Mouse (Mus musculus) heart, adult 18-20 months (tissue): ENCODE data around the gene Chdh. TPM values are rescaled to one million over a fixed set of nuclear protein-coding genes. Genes with fewer than 3 reads are reported as not detected.

ENCODE experiments used
- DNase-seq, 2 experiments: peaks; one replicate each; pipeline ENCODE4 v3.0.0; 2021 to 2022; ENCODE audit warnings: mixed read lengths in 1 of 2
- total RNA-seq, 2 experiments: library from RNA; stranded (reverse); gene quantifications; 2 replicates each; pipeline ENCODE4 v1.2.3; 2021

Chdh gene
- total RNA-seq, 2 experiments from 2014 or later, result 0.57 to 1.6 TPM

DNA sequence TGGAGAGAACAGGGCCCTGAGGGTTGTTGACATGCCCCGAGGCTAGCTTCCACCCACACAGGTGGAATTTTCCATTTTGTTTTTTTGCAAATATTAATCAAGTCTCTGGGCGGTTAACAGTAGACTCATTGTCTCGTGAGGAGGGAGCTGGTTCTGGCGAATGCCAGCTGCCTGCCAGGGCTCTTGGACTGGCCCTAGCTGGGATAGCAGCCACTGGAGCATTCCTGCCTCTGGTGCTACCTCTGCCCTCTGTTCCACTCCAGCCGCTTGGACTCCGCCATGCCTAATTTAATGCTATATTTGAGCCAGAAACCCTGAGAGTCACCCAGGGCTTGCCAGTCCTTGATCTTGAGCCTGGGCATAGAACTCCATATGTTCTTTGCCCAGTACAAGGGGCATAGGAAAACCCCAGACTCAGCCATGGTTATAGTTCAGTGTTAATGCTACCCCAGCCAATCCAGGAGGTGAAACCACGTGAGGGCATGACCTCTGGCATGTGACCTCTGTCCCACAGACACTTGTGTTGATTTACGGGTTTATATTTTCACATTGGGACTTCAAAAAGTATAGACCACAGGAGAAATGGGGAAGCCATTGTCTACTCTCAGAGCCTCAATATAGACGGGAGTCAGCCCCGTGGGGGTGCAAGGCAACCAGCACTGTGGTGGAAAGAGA, 3.2 kb downstream of the Chdh start:
- DNase-seq, result peak in 1 of 2 experiments; percentile 50

DNA sequence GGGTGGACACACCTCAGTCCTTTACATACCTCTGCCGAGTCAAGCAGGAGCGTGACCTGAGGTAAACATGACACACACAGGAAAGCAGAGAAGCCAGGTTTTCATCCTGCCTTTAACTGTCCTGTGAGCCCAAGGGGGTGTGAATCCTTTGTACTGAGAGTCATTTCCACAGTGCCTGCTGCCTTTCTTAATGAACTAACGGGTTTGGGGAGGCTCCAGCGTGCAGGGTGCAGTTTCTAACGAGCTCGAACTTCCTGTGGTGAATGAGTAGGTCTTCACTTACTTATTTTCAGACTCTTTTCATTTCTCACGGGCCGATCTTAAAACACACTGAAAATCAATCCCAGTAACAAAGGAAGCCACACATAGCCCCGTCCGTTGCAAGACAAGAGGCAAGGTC, 5.7 kb downstream of the Chdh start:
- no peak for DNase-seq

DNA sequence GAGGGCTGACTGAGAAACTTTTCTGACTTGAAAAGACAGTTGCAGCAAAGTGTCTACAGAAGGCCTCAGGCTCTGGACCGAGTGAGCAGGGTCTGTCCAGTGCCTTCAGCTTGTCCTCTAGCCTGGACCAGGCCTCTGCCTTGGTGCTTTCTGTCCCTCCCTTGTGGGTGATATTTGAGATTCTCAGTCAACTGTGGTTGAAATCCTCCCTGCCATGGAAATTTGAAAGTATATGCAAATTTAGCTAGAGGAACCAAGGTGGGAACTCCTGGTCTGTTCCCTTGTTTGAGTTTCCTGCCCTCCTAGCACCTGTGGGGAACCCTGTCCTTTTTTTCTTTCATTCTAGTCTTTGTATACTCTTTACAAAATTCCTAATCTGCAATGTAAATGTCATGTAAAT, 6.2 kb downstream of the Chdh start:
- DNase-seq, result no peak

DNA sequence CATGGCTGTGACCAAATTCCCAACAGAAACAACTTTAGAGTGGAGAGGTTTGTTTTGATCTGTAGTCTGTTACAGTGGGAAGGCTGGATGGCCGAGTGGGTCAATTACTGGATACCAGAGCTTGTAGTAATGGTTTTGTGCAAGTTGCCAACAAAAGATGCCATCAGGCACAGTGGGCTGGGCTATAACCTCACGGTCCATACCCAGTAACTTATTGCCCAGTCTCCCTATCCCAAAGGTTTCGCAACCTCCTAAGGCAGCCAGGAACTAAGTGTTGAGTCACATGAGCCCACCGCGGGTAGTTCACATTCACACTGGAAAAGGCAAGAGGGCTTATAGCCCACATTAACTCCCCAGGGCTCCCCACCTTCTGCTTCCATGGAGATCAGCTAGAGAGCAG, 7.8 kb downstream of the Chdh start:
- DNase-seq, result no peak

DNA sequence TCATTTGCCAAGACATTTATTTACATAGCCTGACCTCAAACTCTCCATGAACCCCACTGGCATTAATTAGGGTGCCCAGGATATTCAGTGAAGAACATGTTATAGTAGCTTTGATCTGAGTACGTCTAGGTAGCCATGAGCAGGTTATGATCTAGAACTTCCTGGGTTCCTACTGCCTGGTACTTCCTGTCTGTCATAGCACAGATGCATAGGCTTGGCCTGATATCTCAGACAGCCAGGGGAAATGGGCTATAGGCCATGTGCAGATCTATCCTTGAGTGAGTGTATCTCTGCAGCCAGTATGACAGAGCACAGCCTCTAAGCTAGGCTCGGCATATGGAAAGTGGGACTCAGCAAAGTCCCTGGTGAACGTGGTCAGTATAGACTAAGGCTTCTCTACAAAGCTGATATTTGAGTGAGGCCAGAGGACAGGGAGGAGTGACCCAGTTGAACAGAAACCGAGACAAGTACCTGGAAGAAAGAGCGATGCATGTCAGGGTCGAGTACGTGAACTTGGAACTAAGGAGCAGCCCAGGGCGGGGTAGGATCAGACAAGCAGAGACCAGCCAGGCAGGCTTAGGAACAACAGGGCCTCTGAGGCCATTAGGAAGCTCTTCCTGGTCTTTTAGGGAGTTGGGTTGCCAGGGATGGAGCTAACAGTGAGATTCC, 9.1 kb downstream of the Chdh start:
- DNase-seq, result no peak

DNA sequence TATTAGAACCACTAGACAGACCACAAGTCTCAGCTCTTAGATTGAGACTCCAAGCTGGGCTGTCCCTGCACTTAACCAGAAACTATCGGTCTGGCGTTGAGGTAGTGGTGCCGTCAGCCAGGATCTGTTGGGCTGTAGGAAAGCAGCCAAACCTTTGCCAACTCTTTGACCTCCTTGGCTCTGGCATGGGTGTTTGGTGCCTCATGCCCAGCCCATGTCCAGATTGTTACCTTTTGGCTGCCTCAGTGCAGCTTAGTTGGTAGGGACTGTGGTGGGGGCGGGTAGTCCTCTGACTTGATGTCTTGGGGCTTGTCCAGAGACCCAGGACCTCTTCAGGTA, 9.6 kb downstream of the Chdh start:
- DNase-seq, result no peak

DNA sequence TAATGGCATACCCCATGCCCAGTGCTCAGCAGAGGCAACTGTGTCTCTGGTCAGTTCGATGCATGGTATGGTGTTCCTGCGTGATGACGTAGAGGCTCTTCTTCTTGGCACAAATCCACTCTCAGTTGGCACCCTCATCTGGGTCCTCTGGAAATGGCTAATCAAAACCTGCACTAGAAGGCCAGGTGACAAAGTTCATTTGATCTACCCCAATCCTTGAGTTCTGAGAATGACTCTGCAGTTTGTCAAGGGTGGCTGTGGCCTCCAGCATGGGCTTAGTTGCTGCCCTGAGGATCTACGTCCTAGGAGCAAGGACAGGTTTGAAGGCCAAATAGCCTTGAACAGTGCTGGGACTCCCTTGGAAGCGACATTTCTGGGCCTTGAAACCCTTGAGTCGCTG, 10.0 kb downstream of the Chdh start:
- DNase-seq, result no peak

DNA sequence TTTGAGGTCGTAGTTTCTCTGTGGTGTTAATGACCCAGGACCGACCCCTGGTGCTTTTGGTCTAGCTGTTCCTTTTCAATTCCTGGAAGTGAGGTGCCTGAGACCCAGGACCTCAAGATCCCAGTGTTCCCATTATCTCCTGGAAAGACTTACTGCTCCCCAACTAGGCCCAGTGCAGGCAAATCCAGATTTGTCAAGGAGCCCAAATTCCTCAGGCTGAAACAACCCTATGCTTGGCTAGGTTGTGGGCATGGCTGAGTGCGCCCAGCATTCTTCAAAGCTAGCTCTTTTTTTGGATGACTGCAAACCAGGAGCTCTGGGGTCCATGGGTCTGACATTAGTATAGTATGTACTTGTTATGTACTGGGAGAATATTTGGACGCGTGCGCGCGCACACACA, 10.6 kb downstream of the Chdh start:
- no peak for DNase-seq

DNA sequence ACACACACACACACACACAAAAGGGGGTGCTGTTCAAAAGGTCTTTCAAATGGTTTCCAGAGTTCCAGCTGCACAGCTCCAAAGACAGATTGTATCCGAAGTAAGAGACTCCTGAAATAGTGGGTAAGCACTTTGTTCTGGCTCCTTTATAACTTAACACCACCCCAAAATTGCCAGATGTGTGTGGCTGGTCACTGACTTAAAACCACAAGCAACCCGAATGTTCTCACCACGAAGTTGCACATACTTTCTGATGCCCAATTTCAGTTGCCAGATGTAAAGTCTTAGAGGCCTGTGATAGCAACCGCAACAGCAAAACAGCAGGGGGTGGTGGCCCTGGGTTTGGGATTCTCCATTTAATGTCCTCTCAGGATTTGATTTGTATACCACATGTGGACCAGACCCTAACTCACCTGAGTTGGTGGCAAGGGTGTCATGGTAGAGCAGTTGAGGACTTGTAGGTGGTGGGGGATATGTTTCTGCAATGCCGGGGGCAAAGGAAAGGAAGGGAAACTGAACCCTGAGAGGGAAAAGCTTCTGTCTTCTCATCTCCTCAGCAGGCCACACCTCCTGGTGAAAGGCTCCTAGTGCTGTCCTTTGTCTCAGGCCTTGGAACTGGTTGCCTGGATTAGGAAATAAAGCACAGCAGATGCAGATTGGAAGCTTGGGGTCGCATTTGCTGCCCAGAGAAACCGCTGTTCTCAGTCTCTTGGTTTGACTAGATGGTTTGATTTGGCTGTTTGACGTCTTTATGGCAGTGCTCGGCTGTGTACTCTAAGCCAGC, 11.2 kb downstream of the Chdh start:
- no peak for DNase-seq

DNA sequence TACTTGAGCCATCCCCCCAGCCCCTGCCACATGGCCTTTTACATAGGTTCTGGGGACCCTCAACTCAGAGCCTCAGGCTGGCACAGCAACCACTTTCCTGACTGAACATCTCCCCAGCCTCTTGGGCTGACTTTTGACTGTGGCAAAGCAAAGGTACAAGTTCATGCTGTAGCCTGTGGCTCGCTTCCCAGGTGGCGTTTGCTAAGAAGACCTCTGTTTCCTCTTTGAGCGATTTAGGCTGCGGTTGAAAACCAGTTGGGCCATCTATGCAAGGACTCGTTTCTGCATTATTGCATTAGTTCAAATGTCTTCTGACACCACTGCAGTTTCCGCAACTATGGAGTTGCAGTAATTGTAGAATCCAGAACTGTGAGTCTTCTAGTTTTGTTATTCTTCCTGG, 13.6 kb downstream of the Chdh start:
- no peak for DNase-seq

DNA sequence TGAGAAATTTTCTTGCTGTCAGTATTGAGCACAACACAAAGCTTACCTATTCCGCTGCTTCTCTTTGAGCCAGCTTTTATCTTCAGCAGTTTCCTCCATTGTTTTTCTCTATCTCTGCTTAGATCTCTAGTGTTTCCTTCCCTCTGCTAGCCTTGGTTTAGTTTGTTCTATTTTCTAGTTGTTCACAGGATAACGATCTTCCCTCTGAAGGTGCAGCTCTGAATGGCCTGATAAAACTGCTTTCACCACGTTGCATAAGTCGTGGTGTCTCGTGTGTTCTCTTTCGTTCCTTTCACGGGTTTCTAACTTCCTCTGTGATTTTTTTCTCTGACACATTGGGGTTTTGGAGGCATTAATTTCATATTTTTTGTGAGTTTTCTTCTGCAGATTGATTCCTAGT, 15.6 kb downstream of the Chdh start:
- DNase-seq, result no peak

DNA sequence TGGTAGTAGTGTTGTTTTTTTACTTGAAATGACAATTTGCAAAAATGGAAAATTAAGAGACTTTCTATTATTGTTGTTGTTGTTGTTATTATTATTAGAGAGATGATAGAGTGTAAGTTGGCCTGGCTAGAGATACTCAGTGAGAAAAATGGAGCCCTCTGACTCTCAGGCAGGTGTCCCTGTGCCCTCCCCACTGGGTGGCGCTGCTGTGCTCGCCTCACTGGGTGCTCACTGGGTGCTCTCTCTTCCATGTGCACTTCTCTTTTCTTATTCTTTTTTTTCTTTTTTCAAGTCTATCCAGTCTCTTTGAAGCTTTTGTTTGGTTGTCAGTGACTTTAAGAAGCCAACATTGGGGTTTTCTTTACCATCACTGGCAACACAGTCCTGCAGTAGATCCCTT, 18.6 kb downstream of the Chdh start:
- DNase-seq, result no peak

DNA sequence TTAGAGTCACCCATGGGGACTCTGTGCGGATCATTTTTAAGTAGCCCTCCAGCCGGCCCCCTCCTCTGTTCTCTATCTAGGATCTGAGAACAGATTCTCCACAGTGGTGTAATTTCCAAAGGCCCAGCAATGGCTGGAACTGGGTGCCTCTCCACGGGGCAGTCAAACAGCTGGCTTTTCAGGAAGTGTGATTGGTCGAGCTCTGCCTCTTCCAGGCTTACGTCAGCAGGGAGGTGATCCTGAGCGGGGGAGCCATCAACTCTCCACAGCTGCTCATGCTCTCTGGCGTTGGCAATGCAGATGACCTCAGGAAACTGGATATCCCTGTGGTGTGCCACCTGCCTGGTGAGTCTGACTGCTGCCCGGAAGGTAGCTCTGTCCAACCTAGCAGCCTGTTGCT, 24.6 kb downstream of the Chdh start:
- no peak for DNase-seq

DNA sequence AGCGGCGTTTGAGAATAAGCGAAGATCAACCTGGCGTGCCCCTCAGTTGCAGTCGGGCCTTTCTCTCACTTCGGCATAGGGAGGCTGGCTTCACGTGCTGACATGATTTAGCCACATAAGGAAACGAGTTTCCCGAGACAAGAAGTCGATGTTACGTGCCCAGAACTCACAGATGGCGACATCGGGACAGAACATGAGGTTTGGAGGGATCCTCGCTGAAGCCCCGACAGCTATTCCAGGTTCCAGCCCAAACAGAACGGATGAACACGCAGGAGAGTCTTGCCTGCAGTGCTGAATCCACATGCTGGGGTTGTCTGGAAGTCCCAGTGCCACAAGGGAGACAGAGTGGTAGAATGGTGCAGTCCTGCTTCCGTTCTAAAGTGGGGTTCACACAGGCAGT, 29.6 kb downstream of the Chdh start:
- no peak for DNase-seq

DNA sequence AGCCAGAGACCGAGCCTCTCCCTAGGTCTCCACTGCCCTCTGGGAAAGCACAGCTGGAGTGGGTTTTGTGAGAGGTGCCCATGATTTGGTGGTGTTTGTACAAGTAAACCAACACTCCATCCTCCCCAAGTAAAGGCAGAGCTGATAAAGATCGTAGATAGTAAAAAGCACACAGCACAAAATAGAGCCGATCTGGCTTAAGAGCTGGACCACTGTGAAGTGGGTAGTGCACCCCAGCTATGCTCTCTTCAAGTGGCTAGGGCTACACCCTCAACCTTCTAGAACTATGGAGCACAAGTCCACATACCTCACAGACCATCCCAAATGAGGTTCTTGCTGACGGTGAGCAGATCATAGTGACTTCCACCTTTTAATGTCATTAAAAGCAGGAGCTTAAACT, 30.6 kb downstream of the Chdh start:
- no peak for DNase-seq

DNA sequence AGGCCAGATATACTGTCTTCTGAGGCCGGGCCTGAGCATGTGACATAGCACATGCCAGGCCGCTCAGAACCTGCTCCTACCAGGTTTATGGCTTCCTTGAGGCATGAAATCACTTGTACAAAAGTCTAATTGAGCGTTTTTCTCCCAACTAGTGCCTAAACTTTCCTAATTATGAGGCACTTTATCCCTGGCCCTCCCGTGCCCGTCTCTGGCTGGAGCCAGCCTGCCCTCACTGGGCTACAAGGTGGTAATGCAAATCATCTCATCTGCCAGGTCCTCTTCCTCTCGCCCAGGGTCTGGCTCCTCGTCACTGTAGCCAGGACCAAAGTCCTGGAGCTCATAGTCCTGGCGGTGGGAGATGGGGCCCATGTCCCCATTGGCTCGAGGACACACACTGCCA, 33.0 kb downstream of the Chdh start:
- DNase-seq, result no peak

DNA sequence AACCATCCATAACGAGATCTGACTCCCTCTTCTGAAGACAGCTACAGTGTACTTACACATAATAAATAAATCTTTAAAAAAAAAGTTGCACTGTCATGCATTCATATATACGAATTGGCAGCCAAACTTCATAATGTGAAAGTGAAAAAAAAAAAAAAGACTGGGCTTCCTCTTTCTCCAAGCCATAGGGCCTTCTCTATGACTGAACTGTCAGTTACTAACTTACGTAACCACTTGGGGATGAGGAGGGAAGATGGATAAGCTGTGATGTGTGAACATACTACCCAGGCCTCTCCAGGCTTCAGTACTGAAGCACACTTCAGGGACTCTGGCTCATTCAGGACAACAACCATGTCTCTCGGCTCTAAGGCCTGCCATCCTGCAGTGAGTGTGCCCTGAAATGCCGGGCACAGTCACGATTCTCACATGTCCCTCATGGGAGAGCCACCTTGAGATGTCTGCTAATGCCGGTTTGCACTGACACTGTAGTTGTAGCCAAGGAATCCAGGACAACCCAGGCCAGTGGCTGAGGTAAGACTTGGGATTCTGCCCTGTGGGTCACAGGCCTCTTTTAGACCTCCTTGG, 34.6 kb downstream of the Chdh start:
- peak; percentile 41 to 44 for DNase-seq

DNA sequence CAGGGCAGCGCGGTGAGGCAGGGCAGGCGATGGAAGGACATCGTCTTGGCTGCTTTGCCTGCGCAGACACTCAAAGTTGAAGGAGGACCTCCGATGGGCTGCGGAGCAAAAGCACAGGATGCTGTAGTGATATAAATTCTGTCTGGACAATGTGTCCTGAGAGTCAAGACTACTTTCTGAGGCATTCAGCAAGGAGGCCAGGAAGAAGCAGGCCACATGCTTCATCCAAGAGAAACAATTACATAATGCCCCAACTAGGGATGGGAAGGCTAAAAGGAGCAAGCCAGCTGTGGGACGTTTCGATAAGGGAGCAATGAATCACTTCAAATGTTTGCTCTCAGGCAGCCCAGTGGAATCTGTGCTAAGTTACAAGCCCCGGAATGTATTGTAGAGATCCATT, 36.4 kb downstream of the Chdh start:
- DNase-seq, result peak; percentile 58 to 81

DNA sequence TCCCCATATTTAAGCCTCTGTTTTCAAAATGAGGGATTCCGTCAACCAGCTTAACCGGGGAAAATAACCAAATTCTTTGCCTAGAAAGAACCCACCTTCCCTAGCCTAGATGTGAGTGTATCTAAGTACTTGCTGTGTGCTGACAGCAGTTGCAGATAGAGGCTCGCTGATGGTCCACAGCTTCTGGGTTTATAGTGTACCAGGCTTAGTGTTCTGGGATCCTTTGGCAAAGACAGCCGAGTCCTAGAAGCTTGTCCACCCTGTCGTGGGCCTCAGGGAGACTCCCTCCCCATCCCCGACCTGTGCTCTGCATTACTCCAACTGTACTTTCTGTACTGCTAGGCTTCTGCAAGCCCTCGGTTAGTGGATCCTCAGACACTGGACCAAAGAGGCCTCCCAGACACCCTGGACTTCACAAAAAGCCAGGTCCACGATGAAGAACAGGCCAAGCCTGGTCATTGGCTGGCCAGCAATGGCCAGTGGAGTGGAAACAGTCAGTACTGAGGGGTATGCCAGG, 36.9 kb downstream of the Chdh start:
- peak; percentile 30 to 37 for DNase-seq

DNA sequence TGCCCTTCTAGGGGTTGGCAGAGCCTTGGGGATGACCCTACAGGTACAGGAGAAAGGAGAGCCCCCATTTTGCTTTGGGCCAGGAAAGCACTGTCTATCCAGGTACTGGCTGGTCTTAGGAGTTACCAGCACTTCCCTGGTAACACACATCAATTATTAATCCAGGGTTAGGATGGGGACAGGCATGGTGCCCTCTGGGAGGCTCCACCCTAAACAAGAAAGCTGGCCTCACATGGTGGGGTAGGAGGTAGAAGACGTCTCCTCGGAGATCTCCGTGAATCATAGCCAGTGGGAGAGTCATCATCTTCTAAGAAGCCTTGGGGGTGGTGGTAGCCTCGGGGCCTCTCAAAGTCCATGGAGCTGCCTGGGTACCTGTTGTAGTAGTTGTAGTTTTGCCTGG, 38.2 kb downstream of the Chdh start:
- DNase-seq, result no peak

DNA sequence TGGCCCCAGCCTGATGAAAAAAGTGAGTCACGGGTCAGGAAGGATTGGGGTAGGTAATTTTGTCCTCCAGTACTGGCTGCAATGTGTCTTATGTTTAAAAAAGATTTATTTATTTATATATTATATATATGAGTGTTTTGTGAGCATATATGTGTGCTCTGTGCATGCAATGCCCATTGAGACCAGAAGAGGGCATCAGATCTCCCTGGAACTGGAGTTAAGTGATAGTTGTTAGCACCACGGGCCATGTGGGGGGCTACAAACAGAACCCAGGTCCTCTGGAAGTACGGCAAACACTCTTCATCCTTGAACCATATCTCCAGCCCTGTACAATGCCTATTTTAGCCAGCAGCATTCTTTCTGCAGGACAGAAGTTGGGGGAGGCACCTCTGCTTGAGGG, 39.2 kb downstream of the Chdh start:
- no peak for DNase-seq

DNA sequence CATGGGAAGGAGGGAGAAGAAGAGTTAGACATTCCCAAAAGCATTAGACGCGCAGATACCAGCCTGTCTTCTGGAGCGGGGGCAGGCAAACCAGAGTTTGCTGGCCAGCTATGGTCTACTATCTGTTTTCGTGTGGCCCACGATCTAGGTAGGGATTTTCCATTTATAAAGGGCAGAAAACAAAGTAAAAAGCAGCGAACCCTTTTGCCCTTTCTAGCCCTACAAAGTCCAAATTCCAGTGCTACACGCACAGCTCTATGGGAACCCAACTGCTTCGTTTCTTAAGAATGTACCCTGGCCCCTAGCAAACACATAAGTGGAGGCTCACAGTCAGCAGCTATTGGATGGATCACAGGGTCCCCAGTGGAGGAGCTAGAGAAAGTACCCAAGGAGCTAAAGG, 41.5 kb downstream of the Chdh start:
- DNase-seq, result no peak

DNA sequence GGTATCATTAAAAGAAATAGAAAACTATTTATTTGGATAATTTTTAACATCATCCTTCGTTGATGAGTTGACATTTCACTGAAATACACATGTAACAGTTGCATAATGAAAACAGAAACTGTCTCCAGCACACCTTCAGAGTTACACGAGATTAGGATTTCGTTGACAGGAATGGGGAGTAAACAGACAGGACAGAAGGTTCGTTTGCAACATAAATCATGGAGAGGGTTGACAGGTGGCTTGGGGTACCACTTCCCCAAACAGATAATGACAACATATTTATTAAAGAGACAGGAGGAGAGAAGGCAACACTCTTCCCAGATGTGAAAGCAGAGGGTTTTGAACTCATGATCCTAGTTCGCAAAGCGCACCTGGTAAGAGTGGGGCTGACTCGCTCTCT, 46.1 kb downstream of the Chdh start:
- no peak for DNase-seq
